ENCODE assay signal across 8 mouse cellular contexts in genomic region chr7:101465392-101465791, GRCm38 (mm10). TPM values are rescaled to one million over a fixed set of nuclear protein-coding genes. Genes with fewer than 3 reads are reported as not detected.
DNase-seq lines count a peak whose midpoint lies in the region; ATAC-seq and TF ChIP-seq lines count a peak whose summit lies in the region.

No protein-coding gene starts in this region.

- TF ChIP-seq CTCF in layer of hippocampus, adult 2 months (conservative IDR thresholded peaks at IDR 0.05) = no peak
- no peak for TF ChIP-seq CTCF in heart, adult 2 months (IDR thresholded peaks at IDR 0.05)
- no peak for TF ChIP-seq CTCF in intestine, postnatal 0 days (IDR thresholded peaks at IDR 0.05; ENCODE audit: low read depth)
- TF ChIP-seq CTCF in thymus, adult 2 months (IDR thresholded peaks at IDR 0.05; ENCODE audit: borderline replicate concordance, control insufficient read depth, extremely low read depth, insufficient read depth, low read length, poor library complexity) = no peak

- no peak overlapping the region for H3K4me3 ChIP-seq in layer of hippocampus, adult 2 months
- no peak overlapping the region for H3K4me3 ChIP-seq in heart, adult 2 months
- H3K4me3 ChIP-seq in intestine, postnatal 0 days (ENCODE audit: low read depth, low read length) = no peak overlapping the region
- no peak overlapping the region for H3K4me3 ChIP-seq in liver, embryonic 15.5 days (replicated peaks)
- no peak overlapping the region for H3K4me3 ChIP-seq in thymus, adult 2 months (ENCODE audit: control insufficient read depth, insufficient read depth, low read length)
- H3K4me3 ChIP-seq in midbrain, embryonic 11.5 days (ENCODE audit: low read depth, low read length) = no peak overlapping the region

- intact Hi-C loops in heart, adult 2 months (cut with DNase I) = loop anchor here (1.0 kb wide), 1 partner anchor 14 kb away; no protein-coding TSS in a partner anchor

- peak overlapping the region; percentile 75 for H3K27ac ChIP-seq in layer of hippocampus, adult 2 months
- peak overlapping the region; percentile 73 for H3K27ac ChIP-seq in heart, adult 2 months
- peak overlapping the region; percentile 65; the same call in 1 of the 2 replicates for H3K27ac ChIP-seq in intestine, postnatal 0 days (ENCODE audit: low read depth, low read length)
- H3K27ac ChIP-seq in liver, embryonic 15.5 days (replicated peaks) = peak overlapping the region; percentile 41; the same call in 1 of the 2 replicates
- H3K27ac ChIP-seq in thymus, adult 2 months (ENCODE audit: control insufficient read depth, insufficient read depth, low read length) = no peak overlapping the region
- no peak overlapping the region for H3K27ac ChIP-seq in midbrain, embryonic 11.5 days (ENCODE audit: low read depth, low read length)

- DNase-seq in layer of hippocampus, adult 2 months (ENCODE audit: low spot score in 2 of 2) = no peak
- DNase-seq in layer of hippocampus, adult 11-12 months (ENCODE audit: low spot score) = no peak
- DNase-seq in heart, adult 2 months = peak; percentile 78 to 83
- no peak for DNase-seq in thymus, adult 2 months
- DNase-seq in c-Kit-positive CD71-positive TER-119-positive erythroid progenitor cells, embryonic 14.5 days (ENCODE audit: low spot score) = no peak
- DNase-seq in midbrain, embryonic 11.5 days (ENCODE audit: low spot score, missing footprints) = no peak

- no peaks in the 10 kb centered on the region for H3K27me3 ChIP-seq in heart, adult 2 months (ENCODE audit: control insufficient read depth, insufficient read depth, low read length)
- 0 out of 2 replicates have a peak, but pooled peaks cover 3% of the 10 kb centered on the region for H3K27me3 ChIP-seq in intestine, postnatal 0 days (replicated peaks; ENCODE audit: control insufficient read depth, insufficient read depth, low read length)
- H3K27me3 ChIP-seq in liver, embryonic 15.5 days = no peaks in the 10 kb centered on the region
- no peaks in the 10 kb centered on the region for H3K27me3 ChIP-seq in thymus, adult 2 months (ENCODE audit: control insufficient read depth, insufficient read depth, low read length)
- no peaks in the 10 kb centered on the region for H3K27me3 ChIP-seq in midbrain, embryonic 11.5 days (ENCODE audit: control insufficient read depth, insufficient read depth, low read length)

- H3K79me2 ChIP-seq in heart, adult 2 months (replicated peaks; ENCODE audit: control insufficient read depth, insufficient read depth, low read length) = no peaks in the 10 kb centered on the region

- ATAC-seq in intestine, postnatal 0 days = no peak
- peak; percentile 65 for ATAC-seq in liver, embryonic 15.5 days (ENCODE audit: insufficient read depth)
- no peak for ATAC-seq in midbrain, embryonic 11.5 days (ENCODE audit: low FRiP score)

- H3K4me1 ChIP-seq in heart, adult 2 months (ENCODE audit: control insufficient read depth, insufficient read depth, low read length) = peaks cover 45% of the 10 kb centered on the region
- no peaks in the 10 kb centered on the region for H3K4me1 ChIP-seq in intestine, postnatal 0 days (replicated peaks; ENCODE audit: control insufficient read depth, insufficient read depth, low read length)
- H3K4me1 ChIP-seq in liver, embryonic 15.5 days (replicated peaks) = peaks cover 20% of the 10 kb centered on the region
- peaks cover 22% of the 10 kb centered on the region for H3K4me1 ChIP-seq in thymus, adult 2 months (replicated peaks; ENCODE audit: control insufficient read depth, insufficient read depth, low read length)
- no peaks in the 10 kb centered on the region for H3K4me1 ChIP-seq in midbrain, embryonic 11.5 days (ENCODE audit: control insufficient read depth, insufficient read depth, low read length)

- no peaks in the 10 kb centered on the region for H3K9me3 ChIP-seq in intestine, postnatal 0 days (ENCODE audit: control insufficient read depth)
- H3K9me3 ChIP-seq in liver, embryonic 15.5 days (replicated peaks) = no peaks in the 10 kb centered on the region
- H3K9me3 ChIP-seq in midbrain, embryonic 11.5 days (ENCODE audit: control insufficient read depth, low read length) = no peaks in the 10 kb centered on the region

- TF ChIP-seq EP300 in heart, adult 2 months (IDR thresholded peaks at IDR 0.05; ENCODE audit: insufficient read depth, low read depth, low read length) = peak; percentile 96

- H3K4me2 ChIP-seq in intestine, postnatal 0 days (replicated peaks; ENCODE audit: low read depth) = peak overlapping the region; percentile 22; the same call in 1 of the 2 replicates
- H3K4me2 ChIP-seq in liver, embryonic 15.5 days = no peak overlapping the region
- no peak overlapping the region for H3K4me2 ChIP-seq in midbrain, embryonic 11.5 days

- peak overlapping the region; percentile 11 for H3K9ac ChIP-seq in heart, adult 2 months (ENCODE audit: low read depth, low read length)
- no peak overlapping the region for H3K9ac ChIP-seq in intestine, postnatal 0 days (ENCODE audit: low read depth, low read length)
- no peak overlapping the region for H3K9ac ChIP-seq in liver, embryonic 15.5 days
- no peak overlapping the region for H3K9ac ChIP-seq in midbrain, embryonic 11.5 days (ENCODE audit: low read length)

- TF ChIP-seq POLR2A in heart, adult 2 months (IDR thresholded peaks at IDR 0.05; ENCODE audit: insufficient read depth, low read depth, low read length) = no peak; the same call in 1 of the 2 replicates
- no peak for TF ChIP-seq POLR2A in thymus, adult 2 months (IDR thresholded peaks at IDR 0.05; ENCODE audit: control insufficient read depth, extremely low read depth, insufficient read depth, low read length, poor library complexity)

- WGBS in heart, adult 2 months = 4% methylated on average over 14 of the region's 14 CpGs
- 21% methylated on average over 14 of the region's 14 CpGs for WGBS in intestine, postnatal 0 days
- 17% methylated on average over 14 of the region's 14 CpGs for WGBS in liver, embryonic 15.5 days (ENCODE audit: insufficient replicate concordance)
- 77% methylated on average over 14 of the region's 14 CpGs for WGBS in thymus, adult 2 months
- 55% methylated on average over 14 of the region's 14 CpGs for WGBS in midbrain, embryonic 11.5 days

- peaks cover 8% of the 10 kb centered on the region for H3K36me3 ChIP-seq in heart, adult 2 months (ENCODE audit: control insufficient read depth, insufficient read depth, low read length)
- no peaks in the 10 kb centered on the region for H3K36me3 ChIP-seq in intestine, postnatal 0 days (ENCODE audit: control insufficient read depth, insufficient read depth)
- H3K36me3 ChIP-seq in liver, embryonic 15.5 days (replicated peaks) = no peaks in the 10 kb centered on the region
- no peaks in the 10 kb centered on the region for H3K36me3 ChIP-seq in thymus, adult 2 months (ENCODE audit: control insufficient read depth, insufficient read depth, low read length)
- H3K36me3 ChIP-seq in midbrain, embryonic 11.5 days (ENCODE audit: control insufficient read depth, insufficient read depth, low read length) = no peaks in the 10 kb centered on the region

RNA-seq across cellular contexts. Expression of gene Pde2a, which starts 43.9 kb away (rescaled TPM):
- 100 to 1,000 TPM; 300 to 318 TPM for total RNA-seq in layer of hippocampus, adult 2 months (2021)
- total RNA-seq in heart, adult 2 months (2021) = 10 to 100 TPM; 56.0 to 57.1 TPM
- 41.6 and 57.0 TPM in 2 replicates for polyA plus RNA-seq in heart, adult 2 months (2012; rRNA removed)
- 11.1 and 11.2 TPM in 2 replicates for polyA plus RNA-seq in intestine, postnatal 0 days (2015; fragmentation: Nextera tagmentation; extraction: Ambion mirVana)
- polyA plus RNA-seq in liver, embryonic 15.5 days (2015; fragmentation: Nextera tagmentation; extraction: Ambion mirVana) = 12.0 and 13.9 TPM in 2 replicates
- polyA plus RNA-seq in thymus, adult 2 months (2012; rRNA removed) = 8.2 and 12.0 TPM in 2 replicates
- polyA plus RNA-seq in midbrain, embryonic 11.5 days (2014; fragmentation: Nextera tagmentation; extraction: Ambion mirVana) = 11.1 and 13.0 TPM in 2 replicates

RNA-seq across cellular contexts. Expression of gene Gm45837, which starts 54.7 kb away (rescaled TPM):
- 1 to 10 TPM in 1 of 2 experiments, not detected in 1; 2.4 TPM for total RNA-seq in layer of hippocampus, adult 2 months (2021)
- total RNA-seq in heart, adult 2 months (2021) = not detected
- polyA plus RNA-seq in heart, adult 2 months (2012; rRNA removed) = not detected in 2 replicates
- polyA plus RNA-seq in intestine, postnatal 0 days (2015; fragmentation: Nextera tagmentation; extraction: Ambion mirVana) = not detected in 2 replicates
- polyA plus RNA-seq in liver, embryonic 15.5 days (2015; fragmentation: Nextera tagmentation; extraction: Ambion mirVana) = 0.16 TPM in 1 of 2 replicates, not detected in the other
- 0.60 TPM in 1 of 2 replicates, not detected in the other for polyA plus RNA-seq in thymus, adult 2 months (2012; rRNA removed)
- not detected in 2 replicates for polyA plus RNA-seq in midbrain, embryonic 11.5 days (2014; fragmentation: Nextera tagmentation; extraction: Ambion mirVana)

Comparison
In these comparisons a context has a peak if more than half of its experiments do, and no peak if none do; other contexts are left out.
1. DNase-seq: peak in heart, adult 2 months (2 of 2); none in layer of hippocampus, adult 2 months (0 of 2), layer of hippocampus, adult 11-12 months (single experiment), thymus, adult 2 months (single experiment), c-Kit-positive CD71-positive TER-119-positive erythroid progenitor cells, embryonic 14.5 days (single experiment) and midbrain, embryonic 11.5 days (single experiment).
2. H3K27ac ChIP-seq: peak in layer of hippocampus, adult 2 months (single experiment), heart, adult 2 months (single experiment), intestine, postnatal 0 days (single experiment) and liver, embryonic 15.5 days (single experiment); none in thymus, adult 2 months (single experiment) and midbrain, embryonic 11.5 days (single experiment).